Comparison of ENCODE assay signal across 42 mouse cellular contexts in the genomic region with DNA sequence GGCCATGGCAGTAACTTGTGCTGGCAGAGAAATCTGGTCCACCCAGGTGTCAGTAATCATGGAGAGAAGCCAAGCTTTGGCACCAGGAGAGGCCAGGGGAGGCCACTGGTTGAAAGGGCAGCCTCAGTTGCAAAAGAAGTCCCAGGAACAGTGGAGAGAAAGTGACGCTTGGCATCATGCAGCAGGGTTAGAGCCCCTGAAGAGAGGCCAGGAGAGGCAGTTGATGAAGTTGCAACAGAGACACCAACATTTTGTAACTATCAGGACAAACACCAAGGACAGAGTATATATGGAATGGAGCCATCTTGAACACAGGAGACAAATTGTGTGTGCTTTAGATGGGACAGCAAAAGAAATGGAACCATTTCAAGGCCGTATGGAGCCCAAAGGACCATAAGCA. TPM values are rescaled to one million over a fixed set of nuclear protein-coding genes. Genes with fewer than 3 reads are reported as not detected.
"Had no signal": no experiment of that assay in that cellular context is flagged by ENCODE, and none has a peak within 500 bp of the region (broad histone marks: within the 10 kb centered on the region; RNA-seq: fewer than 3 reads in every experiment).

No protein-coding gene starts in this region.

- H3K4me1 ChIP-seq: heart, embryonic 13.5 days; heart, embryonic 15.5 days; hindbrain, embryonic 13.5 days; hindbrain, embryonic 15.5 days; kidney, embryonic 15.5 days; limb, embryonic 13.5 days; limb, embryonic 15.5 days; liver, embryonic 12.5 days had no signal

- H3K4me2 ChIP-seq: heart, embryonic 11.5 days; heart, embryonic 13.5 days; heart, embryonic 15.5 days; hindbrain, embryonic 13.5 days; hindbrain, embryonic 15.5 days; kidney, embryonic 15.5 days; limb, embryonic 13.5 days; limb, embryonic 15.5 days; liver, embryonic 12.5 days had no signal

- ATAC-seq: hindbrain, postnatal 0 days; intestine, embryonic 16.5 days; liver, embryonic 12.5 days had no signal

- H3K9ac ChIP-seq: heart, embryonic 13.5 days; heart, embryonic 15.5 days; hindbrain, embryonic 13.5 days; hindbrain, embryonic 15.5 days; kidney, embryonic 15.5 days; limb, embryonic 13.5 days; limb, embryonic 15.5 days; liver, embryonic 12.5 days; liver, embryonic 14.5 days had no signal

- H3K4me3 ChIP-seq: heart, adult 2 months; heart, embryonic 13.5 days; heart, embryonic 15.5 days; hindbrain, embryonic 13.5 days; hindbrain, embryonic 15.5 days; kidney, embryonic 15.5 days; limb, embryonic 13.5 days; limb, embryonic 15.5 days; liver, embryonic 12.5 days had no signal

- H3K9me3 ChIP-seq: heart, embryonic 15.5 days; hindbrain, embryonic 13.5 days; hindbrain, embryonic 15.5 days; kidney, embryonic 15.5 days; limb, embryonic 13.5 days; limb, embryonic 15.5 days had no signal

- DNase-seq: gastrocnemius, postnatal 14 days; gastrocnemius, postnatal 36 days; heart, adult 2 months; heart, postnatal 14 days; heart, postnatal 36 days; kidney, adult 11 months; kidney, adult 2 months; kidney, adult 9 months; kidney, postnatal 14 days; kidney, postnatal 36 days; layer of hippocampus, adult 9-11 months; layer of hippocampus, postnatal 36 days; left cerebral cortex, postnatal 4 days had no signal

- H3K27me3 ChIP-seq: heart, embryonic 13.5 days; heart, embryonic 15.5 days; hindbrain, embryonic 13.5 days; hindbrain, embryonic 15.5 days; kidney, embryonic 15.5 days; limb, embryonic 13.5 days; limb, embryonic 15.5 days; liver, embryonic 12.5 days had no signal

- H3K27ac ChIP-seq: heart, adult 2 months; heart, embryonic 13.5 days; heart, embryonic 15.5 days; hindbrain, embryonic 13.5 days; hindbrain, embryonic 15.5 days; hindbrain, postnatal 0 days; kidney, embryonic 15.5 days; kidney, postnatal 0 days; limb, embryonic 13.5 days; limb, embryonic 15.5 days; liver, embryonic 12.5 days; liver, embryonic 14.5 days had no signal

- H3K36me3 ChIP-seq: heart, embryonic 13.5 days; heart, embryonic 15.5 days; hindbrain, embryonic 13.5 days; hindbrain, embryonic 15.5 days; kidney, embryonic 15.5 days; limb, embryonic 13.5 days; limb, embryonic 15.5 days; liver, embryonic 12.5 days had no signal

RNA-seq across cellular contexts. Expression of a gene that starts 7.7 kb away (rescaled TPM):
- total RNA-seq: gastrocnemius, adult 18-20 months; gastrocnemius, adult 8-10 months; gastrocnemius, postnatal 14 days; gastrocnemius, postnatal 36 days; heart, adult 2 months; heart, postnatal 14 days; heart, postnatal 36 days; hematopoietic stem cell, adult 5-6 weeks; layer of hippocampus, adult 18-20 months; layer of hippocampus, adult 8-10 months; layer of hippocampus, postnatal 14 days; layer of hippocampus, postnatal 36 days; left cerebral cortex, adult 18-20 months; left cerebral cortex, adult 8-10 months; left cerebral cortex, postnatal 10 days; left cerebral cortex, postnatal 25 days; left cerebral cortex, postnatal 4 days had no signal
- polyA plus RNA-seq: heart, adult 2 months; heart, embryonic 11.5 days; heart, embryonic 13.5 days; heart, embryonic 15.5 days; heart, postnatal 0 days; hindbrain, embryonic 11.5 days; hindbrain, embryonic 13.5 days; hindbrain, embryonic 15.5 days; hindbrain, postnatal 0 days; intestine, embryonic 14.5 days; intestine, embryonic 16.5 days; kidney, adult 2 months; kidney, embryonic 15.5 days; kidney, postnatal 0 days; large intestine, adult 2 months; limb, embryonic 11.5 days; limb, embryonic 13.5 days; limb, embryonic 15.5 days; liver, embryonic 12.5 days; liver, embryonic 14.5 days; liver, embryonic 16.5 days had no signal
